ENCODE assay signal across 8 mouse cellular contexts in the genomic region with DNA sequence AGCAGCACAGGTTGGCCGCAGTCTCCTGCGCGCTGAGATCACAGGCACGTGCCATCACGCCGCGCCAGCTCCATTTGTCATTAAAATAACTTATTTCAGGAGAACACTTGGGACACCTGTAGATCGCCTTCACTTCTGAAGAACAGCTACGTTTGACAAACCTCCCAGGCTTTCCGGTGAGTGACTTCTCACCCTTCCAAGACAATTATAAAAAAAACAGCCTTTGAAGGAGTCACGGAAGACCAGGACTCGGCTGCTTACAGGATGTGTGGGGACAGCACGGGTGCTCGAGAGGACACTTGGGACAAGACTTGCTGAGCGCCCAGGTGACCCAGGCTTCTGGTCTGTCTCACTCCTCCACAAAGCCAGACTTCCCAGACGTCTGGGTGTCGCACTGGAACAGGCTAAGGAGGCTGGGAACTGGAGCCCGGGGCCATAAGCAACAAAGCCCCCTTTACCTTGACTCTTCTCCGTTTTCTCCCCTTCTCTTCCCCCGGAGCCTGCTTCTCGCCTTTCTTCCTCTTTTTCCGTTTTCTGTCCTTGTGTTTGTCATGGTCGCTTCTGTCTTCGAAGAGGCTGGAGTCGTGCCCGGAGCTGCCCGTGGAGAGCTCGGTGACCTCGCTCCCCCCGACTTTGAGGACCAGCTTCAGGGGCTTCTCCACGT. TPM values are rescaled to one million over a fixed set of nuclear protein-coding genes. Genes with fewer than 3 reads are reported as not detected.
DNase-seq lines count a peak whose midpoint lies in the region; ATAC-seq and TF ChIP-seq lines count a peak whose summit lies in the region.

No protein-coding gene starts in this region.

- H3K27ac ChIP-seq in heart, adult 2 months = peak overlapping the region; percentile 91
- peak overlapping the region; percentile 87 for H3K27ac ChIP-seq in hindbrain, embryonic 12.5 days
- H3K27ac ChIP-seq in limb, embryonic 13.5 days = peak overlapping the region; percentile 86
- H3K27ac ChIP-seq in midbrain, embryonic 15.5 days = peak overlapping the region; percentile 88

- H3K4me3 ChIP-seq in heart, adult 2 months = peak overlapping the region; percentile 89
- peak overlapping the region; percentile 91 for H3K4me3 ChIP-seq in E14TG2a.4 (replicated peaks; ENCODE audit: low read length)
- H3K4me3 ChIP-seq in hindbrain, embryonic 12.5 days = peak overlapping the region; percentile 98
- H3K4me3 ChIP-seq in limb, embryonic 13.5 days = peak overlapping the region; percentile 98
- peak overlapping the region; percentile 99 for H3K4me3 ChIP-seq in midbrain, embryonic 15.5 days

- H3K36me3 ChIP-seq in heart, adult 2 months (ENCODE audit: control insufficient read depth, insufficient read depth, low read length) = peaks cover 18% of the 10 kb centered on the region
- H3K36me3 ChIP-seq in E14TG2a.4 (ENCODE audit: insufficient read depth, low read length) = peaks cover 36% of the 10 kb centered on the region
- H3K36me3 ChIP-seq in hindbrain, embryonic 12.5 days = peaks cover 32% of the 10 kb centered on the region
- H3K36me3 ChIP-seq in limb, embryonic 13.5 days = peaks cover 31% of the 10 kb centered on the region
- peaks cover 24% of the 10 kb centered on the region for H3K36me3 ChIP-seq in midbrain, embryonic 15.5 days (replicated peaks)

- H3K27me3 ChIP-seq in heart, adult 2 months (ENCODE audit: control insufficient read depth, insufficient read depth, low read length) = no peaks in the 10 kb centered on the region
- H3K27me3 ChIP-seq in E14TG2a.4 (ENCODE audit: insufficient read depth, low read length) = peaks cover 5% of the 10 kb centered on the region; the same call in 1 of the 2 replicates
- H3K27me3 ChIP-seq in hindbrain, embryonic 12.5 days = no peaks in the 10 kb centered on the region
- H3K27me3 ChIP-seq in limb, embryonic 13.5 days = no peaks in the 10 kb centered on the region
- no peaks in the 10 kb centered on the region for H3K27me3 ChIP-seq in midbrain, embryonic 15.5 days (replicated peaks)

- peak in 1 of 2 experiments; percentile 25 for DNase-seq in heart, adult 2 months
- no peak for DNase-seq in heart, adult 9 months (ENCODE audit: low spot score in 2 of 2)
- peak; percentile 11 to 14 for DNase-seq in cerebellum, postnatal 36 days
- no peak for DNase-seq in urinary bladder, postnatal 4 days (ENCODE audit: low spot score in 2 of 2)

- peaks cover 2% of the 10 kb centered on the region; the same call in 1 of the 2 replicates for H3K79me2 ChIP-seq in heart, adult 2 months (replicated peaks; ENCODE audit: control insufficient read depth, insufficient read depth, low read length)

- peaks cover 7% of the 10 kb centered on the region for H3K4me1 ChIP-seq in heart, adult 2 months (ENCODE audit: control insufficient read depth, insufficient read depth, low read length)
- H3K4me1 ChIP-seq in E14TG2a.4 (replicated peaks; ENCODE audit: low read depth, low read length) = peaks cover 24% of the 10 kb centered on the region
- H3K4me1 ChIP-seq in hindbrain, embryonic 12.5 days = peaks cover 13% of the 10 kb centered on the region
- peaks cover 32% of the 10 kb centered on the region for H3K4me1 ChIP-seq in limb, embryonic 13.5 days
- peaks cover 17% of the 10 kb centered on the region for H3K4me1 ChIP-seq in midbrain, embryonic 15.5 days

- TF ChIP-seq EP300 in heart, adult 2 months (IDR thresholded peaks at IDR 0.05; ENCODE audit: insufficient read depth, low read depth, low read length) = no peak

- 1% methylated on average over 31 of the region's 31 CpGs for WGBS in heart, adult 2 months
- 3% methylated on average over 30 of the region's 31 CpGs for WGBS in hindbrain, embryonic 12.5 days
- WGBS in limb, embryonic 13.5 days = 1% methylated on average over 31 of the region's 31 CpGs
- 2% methylated on average over 31 of the region's 31 CpGs for WGBS in midbrain, embryonic 15.5 days

- no peaks in the 10 kb centered on the region for H3K9me3 ChIP-seq in E14TG2a.4 (ENCODE audit: low read length)
- H3K9me3 ChIP-seq in hindbrain, embryonic 12.5 days (replicated peaks) = no peaks in the 10 kb centered on the region
- H3K9me3 ChIP-seq in limb, embryonic 13.5 days = 0 out of 2 replicates have a peak, but pooled peaks cover 5% of the 10 kb centered on the region
- H3K9me3 ChIP-seq in midbrain, embryonic 15.5 days = no peaks in the 10 kb centered on the region

- peak; percentile 52 for ATAC-seq in hindbrain, embryonic 12.5 days (ENCODE audit: low FRiP score)
- ATAC-seq in limb, embryonic 13.5 days (ENCODE audit: low FRiP score, low read depth) = no peak
- 0 out of 2 replicates have a peak, but pooled peaks have one; percentile 58 for ATAC-seq in midbrain, embryonic 15.5 days (replicated peaks)

- H3K9ac ChIP-seq in heart, adult 2 months (ENCODE audit: low read depth, low read length) = peak overlapping the region; percentile 96
- peak overlapping the region; percentile 98 for H3K9ac ChIP-seq in hindbrain, embryonic 12.5 days
- H3K9ac ChIP-seq in limb, embryonic 13.5 days = peak overlapping the region; percentile 98
- peak overlapping the region; percentile 97 for H3K9ac ChIP-seq in midbrain, embryonic 15.5 days

- H3K4me2 ChIP-seq in hindbrain, embryonic 12.5 days (replicated peaks) = peak overlapping the region; percentile 96
- peak overlapping the region; percentile 93 for H3K4me2 ChIP-seq in limb, embryonic 13.5 days (replicated peaks)
- peak overlapping the region; percentile 65 for H3K4me2 ChIP-seq in midbrain, embryonic 15.5 days

- no peak for TF ChIP-seq POLR2A in heart, adult 2 months (IDR thresholded peaks at IDR 0.05; ENCODE audit: insufficient read depth, low read depth, low read length)

- TF ChIP-seq CTCF in heart, adult 2 months (IDR thresholded peaks at IDR 0.05) = no peak
- TF ChIP-seq CTCF in E14TG2a.4 (conservative IDR thresholded peaks at IDR 0.05; ENCODE audit: low read length) = no peak

- intact Hi-C loops in heart, adult 2 months (cut with DNase I) = loop anchor here (2.0 to 10.0 kb wide), 4 partner anchors 94 to 246 kb away; a partner anchor contains a TSS

RNA-seq across cellular contexts. Expression of a gene that starts 0.8 kb away (rescaled TPM):
- 10 to 100 TPM; 78.9 to 79.0 TPM for total RNA-seq in heart, adult 2 months (2021)
- polyA plus RNA-seq in heart, adult 2 months (2012; rRNA removed) = 30.9 and 44.6 TPM in 2 replicates
- polyA plus RNA-seq in hindbrain, embryonic 12.5 days (2016; fragmentation: Nextera tagmentation; extraction: Ambion mirVana) = 92.0 and 99.1 TPM in 2 replicates
- 85.3 and 86.1 TPM in 2 replicates for polyA plus RNA-seq in limb, embryonic 13.5 days (2015; fragmentation: Nextera tagmentation; extraction: Ambion mirVana)
- 60.2 and 63.5 TPM in 2 replicates for polyA plus RNA-seq in midbrain, embryonic 15.5 days (2015; fragmentation: Nextera tagmentation; extraction: Ambion mirVana)

Comparison
In these comparisons a context has a peak if more than half of its experiments do, and no peak if none do; other contexts are left out.
1. DNase-seq: peak in cerebellum, postnatal 36 days (2 of 2); none in heart, adult 9 months (0 of 2) and urinary bladder, postnatal 4 days (0 of 2).
2. Peak in every context shown above with its lines, with median percentiles within 50 percentile points of each other: H3K27ac ChIP-seq, H3K4me3 ChIP-seq, H3K9ac ChIP-seq and H3K4me2 ChIP-seq.